Mouse (Mus musculus): ENCODE results near the gene Itgal. TPM values are rescaled to one million over a fixed set of nuclear protein-coding genes. Genes with fewer than 3 reads are reported as not detected.
"Not testable (repeated sequence)": the region's sequence is repeated elsewhere in the genome, so short reads cannot be mapped to it uniquely, and the experiment has no call there.

The Itgal gene
- total and polyA plus RNA-seq, 3 experiments: 0.92 to 9.7 TPM; not detected in 1

GRCm38 (mm10) chr7:127371213-127371612, 75.2 kb downstream of the Itgal start:
- Histone ChIP-seq H3K27ac (ENCODE audit: control insufficient read depth, low read depth, low read length) (peak overlapping the region; percentile 15; the same call in 1 of the 2 replicates), H3K36me3 (ENCODE audit: control insufficient read depth in 1 of 2, insufficient read depth in 2 of 2, low read length in 2 of 2) (peaks cover 0 to 10% of the 10 kb centered on the region in 2 experiments; a peak in 2 of 4 replicates), H3K79me2 (ENCODE audit: control insufficient read depth, insufficient read depth, low read length, poor library complexity) (peaks cover 2% of the 10 kb centered on the region; the same call in 1 of the 2 replicates), H3K4me3 (ENCODE audit: control insufficient read depth in 1 of 2, insufficient read depth in 1 of 2, low read depth in 2 of 2, low read length in 2 of 2) (no peak overlapping the region), H3K4me1 (ENCODE audit: control insufficient read depth in 1 of 2, insufficient read depth in 2 of 2, low read length in 2 of 2) (peaks cover 9 to 11% of the 10 kb centered on the region in 2 experiments), H3K27me3 (ENCODE audit: control insufficient read depth in 1 of 2, insufficient read depth in 2 of 2, low read length in 2 of 2) (no peaks in the 10 kb centered on the region), H3K9ac (ENCODE audit: control insufficient read depth, low read depth, low read length, poor library complexity, severe bottlenecking) (no peak overlapping the region), H3K9me3 (replicated peaks; ENCODE audit: insufficient read depth, low read length) (no peaks in the 10 kb centered on the region)
- TF ChIP-seq JUND (IDR thresholded peaks at IDR 0.05; ENCODE audit: low read depth, low read length) (no peak), GATA1 (IDR thresholded peaks at IDR 0.05; ENCODE audit: low read depth, low read length) (peak; percentile 72), MAFK (IDR thresholded peaks at IDR 0.05; ENCODE audit: borderline replicate concordance, low read depth, low read length) (no peak), TAL1 (IDR thresholded peaks at IDR 0.05; ENCODE audit: low read length) (peak; percentile 73), TCF12 (IDR thresholded peaks at IDR 0.05; ENCODE audit: low read depth, low read length) (peak; percentile 80; the same call in 1 of the 2 replicates), MAZ (IDR thresholded peaks at IDR 0.05; ENCODE audit: low read depth, low read length) (no peak), RAD21 (IDR thresholded peaks at IDR 0.05; ENCODE audit: low read depth, low read length) (no peak), RCOR1 (IDR thresholded peaks at IDR 0.05; ENCODE audit: low read depth, low read length) (0 out of 2 replicates have a peak, but pooled peaks have one; percentile 34), MAX (IDR thresholded peaks at IDR 0.05; ENCODE audit: low read length) (no peak), POLR2A (IDR thresholded peaks at IDR 0.05; ENCODE audit: control insufficient read depth in 1 of 2, insufficient read depth in 1 of 2, low read depth in 1 of 2, low read length in 2 of 2, poor library complexity in 1 of 2) (no peak), POLR2AphosphoS2 (IDR thresholded peaks at IDR 0.05; ENCODE audit: low read length) (no peak), BHLHE40 (IDR thresholded peaks at IDR 0.05; ENCODE audit: borderline replicate concordance, low read depth, low read length) (no peak), TBP (IDR thresholded peaks at IDR 0.05; ENCODE audit: low read depth, low read length) (no peak), EP300 (IDR thresholded peaks at IDR 0.05; ENCODE audit: low read depth in 1 of 2, low read length in 2 of 2) (peak; percentile 28 to 70; a peak in 3 of 4 replicates), ETS1 (IDR thresholded peaks at IDR 0.05; ENCODE audit: low read depth, low read length) (peak; percentile 72), GABPA (IDR thresholded peaks at IDR 0.05; ENCODE audit: low read depth, low read length) (no peak), KAT2A (conservative IDR thresholded peaks at IDR 0.05; ENCODE audit: low read depth, low read length) (0 out of 2 replicates have a peak, but pooled peaks have one; percentile 26), SIN3A (IDR thresholded peaks at IDR 0.05; ENCODE audit: low read length) (no peak; the same call in 1 of the 2 replicates), ELF1 (IDR thresholded peaks at IDR 0.05; ENCODE audit: low read depth, low read length) (no peak), MXI1 (IDR thresholded peaks at IDR 0.05; ENCODE audit: low read depth, low read length) (peak; percentile 19; the same call in 1 of the 2 replicates), NELFE (IDR thresholded peaks at IDR 0.05; ENCODE audit: low read depth, low read length) (no peak)
- DNase-seq (ENCODE audit: low read depth, low spot score): peak; percentile 64

GRCm38 (mm10) chr7:127371870-127372269, 75.8 kb downstream of the Itgal start:
- H3K79me2 ChIP-seq (ENCODE audit: control insufficient read depth, insufficient read depth, low read length, poor library complexity); H3K9ac ChIP-seq (ENCODE audit: control insufficient read depth, low read depth, low read length, poor library complexity, severe bottlenecking); H3K4me3 ChIP-seq (ENCODE audit: control insufficient read depth in 1 of 2, insufficient read depth in 1 of 2, low read depth in 2 of 2, low read length in 2 of 2); H3K9me3 ChIP-seq (replicated peaks; ENCODE audit: insufficient read depth, low read length); H3K27me3 ChIP-seq (ENCODE audit: control insufficient read depth in 1 of 2, insufficient read depth in 2 of 2, low read length in 2 of 2): not testable (repeated sequence)
- H3K36me3 ChIP-seq (ENCODE audit: control insufficient read depth in 1 of 2, insufficient read depth in 2 of 2, low read length in 2 of 2): peaks cover 0 to 13% of the 10 kb centered on the region in 2 experiments; a peak in 2 of 4 replicates
- peaks cover 9 to 16% of the 10 kb centered on the region in 2 experiments for H3K4me1 ChIP-seq (ENCODE audit: control insufficient read depth in 1 of 2, insufficient read depth in 2 of 2, low read length in 2 of 2)
- DNase-seq (ENCODE audit: low read depth, low spot score): peak; percentile 48
- peak overlapping the region; percentile 15; the same call in 1 of the 2 replicates for H3K27ac ChIP-seq (ENCODE audit: control insufficient read depth, low read depth, low read length)
- TF ChIP-seq SMC3 (IDR thresholded peaks at IDR 0.05; ENCODE audit: low read depth, low read length) (peak; percentile 36), CTCF (IDR thresholded peaks at IDR 0.05 in 2 of 3, conservative IDR thresholded peaks at IDR 0.05 in 1 of 3; ENCODE audit: control insufficient read depth in 1 of 3, insufficient read depth in 1 of 3, low read depth in 2 of 3, low read length in 3 of 3, poor library complexity in 1 of 3, severe bottlenecking in 1 of 3) (peak; percentile 39 to 43 (median 40))

Measured in MEL (cell line).